Mouse (Mus musculus) skeletal muscle tissue, adult 2 months (tissue): ENCODE results near the gene Atg7.
A peak's percentile ranks its signal among the peaks of the same experiment; 100 is the strongest.

Source experiments
- DNase-seq: peaks from one replicate; pipeline ENCODE4 v3.0.0-alpha.2; 2012; ENCODE audit warnings: low read depth, low spot score

The Atg7 gene

GRCm38 (mm10) chr6:114782486-114782885 is 139.6 kb downstream of the Atg7 start:
- no peak for DNase-seq

- DNase-seq = no peak
Measured at GRCm38 (mm10) chr6:114786461-114786860, 143.6 kb downstream of the Atg7 start.

GRCm38 (mm10) chr6:114787606-114788005 is 144.7 kb downstream of the Atg7 start:
- DNase-seq = no peak

GRCm38 (mm10) chr6:114788663-114789062 is 145.8 kb downstream of the Atg7 start:
- DNase-seq = no peak

GRCm38 (mm10) chr6:114790084-114790483 is 147.2 kb downstream of the Atg7 start:
- no peak for DNase-seq

GRCm38 (mm10) chr6:114790902-114791301 is 148.0 kb downstream of the Atg7 start:
- no peak for DNase-seq

- no peak for DNase-seq
Measured at GRCm38 (mm10) chr6:114791846-114792245, 148.9 kb downstream of the Atg7 start.

- no peak for DNase-seq
Measured at GRCm38 (mm10) chr6:114794706-114795105, 151.8 kb downstream of the Atg7 start.

- DNase-seq = no peak
Measured at GRCm38 (mm10) chr6:114795706-114796325, 152.9 kb downstream of the Atg7 start.

- DNase-seq = no peak
Measured at GRCm38 (mm10) chr6:114797901-114798300, 155.0 kb downstream of the Atg7 start.

- no peak for DNase-seq
Measured at GRCm38 (mm10) chr6:114798715-114799114, 155.8 kb downstream of the Atg7 start.

- DNase-seq = no peak
Measured at GRCm38 (mm10) chr6:114800291-114800965, 157.5 kb downstream of the Atg7 start.

- DNase-seq = no peak
Measured at GRCm38 (mm10) chr6:114803915-114804535, 161.1 kb downstream of the Atg7 start.

- peak; percentile 84 for DNase-seq
Measured at GRCm38 (mm10) chr6:114804866-114805265, 162.0 kb downstream of the Atg7 start.

- DNase-seq = no peak
Measured at GRCm38 (mm10) chr6:114805927-114806326, 163.0 kb downstream of the Atg7 start.

GRCm38 (mm10) chr6:114807474-114807873 is 164.6 kb downstream of the Atg7 start:
- no peak for DNase-seq

- DNase-seq = peak; percentile 64
Measured at GRCm38 (mm10) chr6:114808654-114809430, 165.9 kb downstream of the Atg7 start.

- peak; percentile 49 for DNase-seq
Measured at GRCm38 (mm10) chr6:114809431-114809811, 166.5 kb downstream of the Atg7 start.

GRCm38 (mm10) chr6:114812322-114812721 is 169.4 kb downstream of the Atg7 start:
- DNase-seq = peak; percentile 83

GRCm38 (mm10) chr6:114812779-114813178 is 169.9 kb downstream of the Atg7 start:
- DNase-seq = no peak

- DNase-seq = peak; percentile 85
Measured at GRCm38 (mm10) chr6:114814199-114814881, 171.4 kb downstream of the Atg7 start.
